Mouse (Mus musculus): ENCODE results near the gene Slc24a3. TPM values are rescaled to one million over a fixed set of nuclear protein-coding genes. Genes with fewer than 3 reads are reported as not detected.

Gene Slc24a3
- total RNA-seq, 1 experiment, result 0.98 TPM

GRCm38 (mm10) chr2:145515956-145516355 lies 348.4 kb downstream of the Slc24a3 start:
- no peaks in the 10 kb centered on the region for H3K4me1 ChIP-seq (ENCODE audit: control insufficient read depth in 2 of 2, insufficient read depth in 2 of 2, low read length in 2 of 2, poor library complexity in 1 of 2)
- DNase-seq (ENCODE audit: low read depth, low spot score), result no peak
- no peak overlapping the region for H3K9ac ChIP-seq (ENCODE audit: insufficient read depth, low read depth, low read length, poor library complexity, severe bottlenecking)
- no peak overlapping the region for H3K27ac ChIP-seq (ENCODE audit: insufficient read depth, low read depth, low read length, poor library complexity, severe bottlenecking)
- no peak overlapping the region for H3K4me3 ChIP-seq (ENCODE audit: insufficient read depth in 1 of 2, low read depth in 1 of 2, low read length in 2 of 2, poor library complexity in 1 of 2, severe bottlenecking in 1 of 2)
- H3K9me3 ChIP-seq (ENCODE audit: control insufficient read depth, insufficient read depth, low read depth, low read length), result no peaks in the 10 kb centered on the region
- in situ Hi-C loops (cut with MboI; ENCODE audit: low sequenced_read_pairs in 2 of 2, unreplicated experiment in 2 of 2), result no loop called here
- TF ChIP-seq ZC3H11A (IDR thresholded peaks at IDR 0.05; ENCODE audit: borderline replicate concordance, low read depth, low read length), result no peak
- no peak for TF ChIP-seq HCFC1 (IDR thresholded peaks at IDR 0.05; ENCODE audit: borderline replicate concordance, insufficient read depth, low read length)
- TF ChIP-seq MAFK (IDR thresholded peaks at IDR 0.05; ENCODE audit: insufficient read depth, low read depth, low read length), result no peak
- TF ChIP-seq ZNF384 (IDR thresholded peaks at IDR 0.05; ENCODE audit: low read depth, low read length), result no peak
- TF ChIP-seq CHD2 (IDR thresholded peaks at IDR 0.05; ENCODE audit: low read depth, low read length), result no peak
- H3K36me3 ChIP-seq (ENCODE audit: control insufficient read depth, insufficient read depth, low read length, poor library complexity, severe bottlenecking), result no peaks in the 10 kb centered on the region

- TF ChIP-seq ZC3H11A (IDR thresholded peaks at IDR 0.05; ENCODE audit: borderline replicate concordance, low read depth, low read length), result peak; percentile 82
- no peak for TF ChIP-seq CHD2 (IDR thresholded peaks at IDR 0.05; ENCODE audit: low read depth, low read length)
- no peak for TF ChIP-seq ZNF384 (IDR thresholded peaks at IDR 0.05; ENCODE audit: low read depth, low read length)
- in situ Hi-C loops (cut with MboI; ENCODE audit: low sequenced_read_pairs in 2 of 2, unreplicated experiment in 2 of 2), result no loop called here
- Histone ChIP-seq H3K36me3 (ENCODE audit: control insufficient read depth, insufficient read depth, low read length, poor library complexity, severe bottlenecking) (no peaks in the 10 kb centered on the region), H3K27ac (ENCODE audit: insufficient read depth, low read depth, low read length, poor library complexity, severe bottlenecking) (no peak overlapping the region), H3K9ac (ENCODE audit: insufficient read depth, low read depth, low read length, poor library complexity, severe bottlenecking) (no peak overlapping the region), H3K9me3 (ENCODE audit: control insufficient read depth, insufficient read depth, low read depth, low read length) (no peaks in the 10 kb centered on the region), H3K4me1 (ENCODE audit: control insufficient read depth in 2 of 2, insufficient read depth in 2 of 2, low read length in 2 of 2, poor library complexity in 1 of 2) (no peaks in the 10 kb centered on the region), H3K4me3 (ENCODE audit: insufficient read depth in 1 of 2, low read depth in 1 of 2, low read length in 2 of 2, poor library complexity in 1 of 2, severe bottlenecking in 1 of 2) (no peak overlapping the region)
- peak; percentile 28 for DNase-seq (ENCODE audit: low read depth, low spot score)
Measured at GRCm38 (mm10) chr2:145517346-145517745, 349.8 kb downstream of the Slc24a3 start.

GRCm38 (mm10) chr2:145522017-145522416 lies 354.5 kb downstream of the Slc24a3 start:
- DNase-seq (ENCODE audit: low read depth, low spot score), result no peak
- no peak for TF ChIP-seq ZNF384 (IDR thresholded peaks at IDR 0.05; ENCODE audit: low read depth, low read length)
- TF ChIP-seq CHD2 (IDR thresholded peaks at IDR 0.05; ENCODE audit: low read depth, low read length), result no peak
- TF ChIP-seq ZC3H11A (IDR thresholded peaks at IDR 0.05; ENCODE audit: borderline replicate concordance, low read depth, low read length), result no peak
- TF ChIP-seq HCFC1 (IDR thresholded peaks at IDR 0.05; ENCODE audit: borderline replicate concordance, insufficient read depth, low read length), result no peak
- no peak for TF ChIP-seq MAFK (IDR thresholded peaks at IDR 0.05; ENCODE audit: insufficient read depth, low read depth, low read length)
- H3K9ac ChIP-seq (ENCODE audit: insufficient read depth, low read depth, low read length, poor library complexity, severe bottlenecking), result no peak overlapping the region
- H3K4me1 ChIP-seq (ENCODE audit: control insufficient read depth in 2 of 2, insufficient read depth in 2 of 2, low read length in 2 of 2, poor library complexity in 1 of 2), result no peaks in the 10 kb centered on the region
- no peaks in the 10 kb centered on the region for H3K9me3 ChIP-seq (ENCODE audit: control insufficient read depth, insufficient read depth, low read depth, low read length)
- in situ Hi-C loops (cut with MboI; ENCODE audit: low sequenced_read_pairs in 2 of 2, unreplicated experiment in 2 of 2), result no loop called here
- H3K27ac ChIP-seq (ENCODE audit: insufficient read depth, low read depth, low read length, poor library complexity, severe bottlenecking), result no peak overlapping the region
- H3K36me3 ChIP-seq (ENCODE audit: control insufficient read depth, insufficient read depth, low read length, poor library complexity, severe bottlenecking), result no peaks in the 10 kb centered on the region
- H3K4me3 ChIP-seq (ENCODE audit: insufficient read depth in 1 of 2, low read depth in 1 of 2, low read length in 2 of 2, poor library complexity in 1 of 2, severe bottlenecking in 1 of 2), result no peak overlapping the region

GRCm38 (mm10) chr2:145523381-145523780 lies 355.8 kb downstream of the Slc24a3 start:
- TF ChIP-seq CHD2 (IDR thresholded peaks at IDR 0.05; ENCODE audit: low read depth, low read length), result no peak
- no peak for TF ChIP-seq HCFC1 (IDR thresholded peaks at IDR 0.05; ENCODE audit: borderline replicate concordance, insufficient read depth, low read length)
- TF ChIP-seq ZNF384 (IDR thresholded peaks at IDR 0.05; ENCODE audit: low read depth, low read length), result no peak
- no peak for TF ChIP-seq MAFK (IDR thresholded peaks at IDR 0.05; ENCODE audit: insufficient read depth, low read depth, low read length)
- TF ChIP-seq ZC3H11A (IDR thresholded peaks at IDR 0.05; ENCODE audit: borderline replicate concordance, low read depth, low read length), result no peak
- Histone ChIP-seq H3K4me1 (ENCODE audit: control insufficient read depth in 2 of 2, insufficient read depth in 2 of 2, low read length in 2 of 2, poor library complexity in 1 of 2) (no peaks in the 10 kb centered on the region), H3K36me3 (ENCODE audit: control insufficient read depth, insufficient read depth, low read length, poor library complexity, severe bottlenecking) (no peaks in the 10 kb centered on the region), H3K9me3 (ENCODE audit: control insufficient read depth, insufficient read depth, low read depth, low read length) (no peaks in the 10 kb centered on the region), H3K9ac (ENCODE audit: insufficient read depth, low read depth, low read length, poor library complexity, severe bottlenecking) (no peak overlapping the region), H3K4me3 (ENCODE audit: insufficient read depth in 1 of 2, low read depth in 1 of 2, low read length in 2 of 2, poor library complexity in 1 of 2, severe bottlenecking in 1 of 2) (no peak overlapping the region), H3K27ac (ENCODE audit: insufficient read depth, low read depth, low read length, poor library complexity, severe bottlenecking) (no peak overlapping the region)
- no peak for DNase-seq (ENCODE audit: low read depth, low spot score)
- in situ Hi-C loops (cut with MboI; ENCODE audit: low sequenced_read_pairs in 2 of 2, unreplicated experiment in 2 of 2), result no loop called here

GRCm38 (mm10) chr2:145527151-145527550 lies 359.6 kb downstream of the Slc24a3 start:
- no peaks in the 10 kb centered on the region for H3K36me3 ChIP-seq (ENCODE audit: control insufficient read depth, insufficient read depth, low read length, poor library complexity, severe bottlenecking)
- H3K27ac ChIP-seq (ENCODE audit: insufficient read depth, low read depth, low read length, poor library complexity, severe bottlenecking), result no peak overlapping the region
- no peak overlapping the region for H3K9ac ChIP-seq (ENCODE audit: insufficient read depth, low read depth, low read length, poor library complexity, severe bottlenecking)
- H3K4me3 ChIP-seq (ENCODE audit: insufficient read depth in 1 of 2, low read depth in 1 of 2, low read length in 2 of 2, poor library complexity in 1 of 2, severe bottlenecking in 1 of 2), result no peak overlapping the region
- no peaks in the 10 kb centered on the region for H3K9me3 ChIP-seq (ENCODE audit: control insufficient read depth, insufficient read depth, low read depth, low read length)
- no peak for TF ChIP-seq CHD2 (IDR thresholded peaks at IDR 0.05; ENCODE audit: low read depth, low read length)
- no peak for TF ChIP-seq HCFC1 (IDR thresholded peaks at IDR 0.05; ENCODE audit: borderline replicate concordance, insufficient read depth, low read length)
- TF ChIP-seq MAFK (IDR thresholded peaks at IDR 0.05; ENCODE audit: insufficient read depth, low read depth, low read length), result no peak
- no peak for TF ChIP-seq ZC3H11A (IDR thresholded peaks at IDR 0.05; ENCODE audit: borderline replicate concordance, low read depth, low read length)
- TF ChIP-seq ZNF384 (IDR thresholded peaks at IDR 0.05; ENCODE audit: low read depth, low read length), result no peak
- DNase-seq (ENCODE audit: low read depth, low spot score), result no peak
- no peaks in the 10 kb centered on the region for H3K4me1 ChIP-seq (ENCODE audit: control insufficient read depth in 2 of 2, insufficient read depth in 2 of 2, low read length in 2 of 2, poor library complexity in 1 of 2)
- in situ Hi-C loops (cut with MboI; ENCODE audit: low sequenced_read_pairs in 2 of 2, unreplicated experiment in 2 of 2), result no loop called here
